Comparison of ENCODE assay signal across 15 mouse cellular contexts in genomic region chr8:108750806-108751205, GRCm38 (mm10).
"Had no signal": no experiment of that assay in that cellular context is flagged by ENCODE, and none has a peak within 500 bp of the region (broad histone marks: within the 10 kb centered on the region; RNA-seq: fewer than 3 reads in every experiment).

No protein-coding gene starts in this region.

- DNase-seq: kidney, postnatal 36 days; left cerebral cortex, postnatal 4 days; lung, adult 18-20 months; lung, postnatal 36 days; retina, postnatal 1 day; right cerebral cortex, postnatal 4 days; thymus, adult 2 months; thymus, postnatal 25 days had no signal

- H3K36me3 ChIP-seq: midbrain, embryonic 13.5 days; neural tube, embryonic 12.5 days; stomach, embryonic 15.5 days had no signal

- H3K4me3 ChIP-seq: layer of hippocampus, adult 2 months; limb, embryonic 13.5 days; midbrain, embryonic 13.5 days; neural tube, embryonic 12.5 days; stomach, embryonic 15.5 days had no signal

- H3K9me3 ChIP-seq: limb, embryonic 13.5 days; midbrain, embryonic 13.5 days; neural tube, embryonic 12.5 days; stomach, embryonic 15.5 days had no signal

- H3K27me3 ChIP-seq: limb, embryonic 13.5 days; midbrain, embryonic 13.5 days; neural tube, embryonic 12.5 days; stomach, embryonic 15.5 days had no signal

- H3K27ac ChIP-seq: kidney, postnatal 0 days; layer of hippocampus, adult 2 months; limb, embryonic 13.5 days; liver, embryonic 14.5 days; midbrain, embryonic 13.5 days; neural tube, embryonic 12.5 days; stomach, embryonic 15.5 days had no signal

- H3K4me2 ChIP-seq: limb, embryonic 13.5 days; midbrain, embryonic 13.5 days; neural tube, embryonic 12.5 days; stomach, embryonic 15.5 days had no signal

- ATAC-seq: midbrain, embryonic 13.5 days had no signal

- H3K9ac ChIP-seq: limb, embryonic 13.5 days; liver, embryonic 14.5 days; midbrain, embryonic 13.5 days; neural tube, embryonic 12.5 days; stomach, embryonic 15.5 days had no signal
